Mouse (Mus musculus) inflammation-experienced regulatory T-cells, adult 6 months (primary cell): Measurements from ENCODE around the gene Rora. TPM values are rescaled to one million over a fixed set of nuclear protein-coding genes. Genes with fewer than 3 reads are reported as not detected.
"Not testable (repeated sequence)": the region's sequence is repeated elsewhere in the genome, so short reads cannot be mapped to it uniquely, and the experiment has no call there.

Source experiments
- ATAC-seq: one replicate; pipeline ENCODE4 v1.8.0; 2017
- polyA plus RNA-seq, 3 experiments: library from polyadenylated mRNA; unstranded; fragments of 100-300 nt; shearing (Covaris generic); gene quantifications; one replicate each; pipeline ENCODE4 v1.2.1; 2017

Rora gene
- polyA plus RNA-seq, 3 experiments from 2014 or later = 38.3 to 98.2 (median 52.9) TPM

DNA sequence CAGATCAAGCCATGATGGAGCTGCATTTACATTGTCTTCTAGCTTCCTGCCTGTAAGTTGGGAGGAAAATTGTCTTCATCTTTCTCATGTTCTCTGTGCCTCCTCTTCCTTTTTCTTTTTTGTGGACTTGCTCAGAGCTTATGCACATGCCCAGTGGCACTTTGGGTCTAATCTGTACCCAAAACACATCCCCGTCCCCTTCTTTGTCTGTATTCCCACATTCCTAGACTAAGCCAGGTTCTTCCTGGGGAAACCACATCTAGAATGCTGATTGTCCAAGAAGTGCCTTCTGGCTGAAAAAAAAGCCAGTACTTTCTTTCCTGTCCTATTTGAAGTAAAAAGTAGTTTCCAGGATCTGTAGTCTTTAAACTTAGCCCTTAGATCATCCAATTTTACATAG, 367.9 kb downstream of the Rora start:
- no peak for ATAC-seq

DNA sequence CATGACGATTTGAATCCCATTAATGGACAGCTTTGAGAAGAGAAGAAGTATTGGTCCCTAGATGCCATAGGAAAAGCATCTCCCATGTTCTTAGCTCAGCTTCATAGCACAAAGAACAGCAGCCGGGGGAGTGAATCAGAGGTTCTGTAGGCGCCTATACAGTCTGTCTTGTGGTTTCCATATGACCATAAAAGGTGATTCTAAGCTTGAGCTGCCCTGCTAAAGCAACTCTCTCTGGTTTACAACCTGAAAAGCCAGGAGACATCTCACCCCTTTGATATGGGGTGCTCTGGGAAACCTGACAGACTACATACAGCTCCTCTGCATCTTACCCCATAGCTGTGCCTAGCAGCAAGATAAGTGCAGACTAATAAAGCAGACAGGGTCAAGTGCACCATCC, 369.7 kb downstream of the Rora start:
- peak; percentile 71 for ATAC-seq

DNA sequence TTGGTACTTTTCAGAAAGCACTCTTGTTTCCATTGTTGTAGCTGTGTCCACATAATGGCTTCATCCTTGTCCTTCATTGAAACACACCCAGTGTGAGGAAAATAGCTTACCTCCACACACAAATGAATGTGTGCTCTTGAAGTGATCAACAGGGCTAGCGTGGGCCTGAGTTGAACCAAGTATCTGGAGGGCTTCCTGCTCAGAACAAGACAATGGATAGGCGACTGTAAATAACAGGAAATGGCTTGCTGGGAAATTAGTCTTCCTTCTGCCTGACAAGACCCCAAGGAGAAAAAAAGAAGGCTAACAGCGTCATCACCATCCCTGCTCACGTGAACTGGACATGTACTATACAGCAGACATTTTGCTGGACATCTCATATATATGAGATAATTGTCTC, 374.6 kb downstream of the Rora start:
- no peak for ATAC-seq

DNA sequence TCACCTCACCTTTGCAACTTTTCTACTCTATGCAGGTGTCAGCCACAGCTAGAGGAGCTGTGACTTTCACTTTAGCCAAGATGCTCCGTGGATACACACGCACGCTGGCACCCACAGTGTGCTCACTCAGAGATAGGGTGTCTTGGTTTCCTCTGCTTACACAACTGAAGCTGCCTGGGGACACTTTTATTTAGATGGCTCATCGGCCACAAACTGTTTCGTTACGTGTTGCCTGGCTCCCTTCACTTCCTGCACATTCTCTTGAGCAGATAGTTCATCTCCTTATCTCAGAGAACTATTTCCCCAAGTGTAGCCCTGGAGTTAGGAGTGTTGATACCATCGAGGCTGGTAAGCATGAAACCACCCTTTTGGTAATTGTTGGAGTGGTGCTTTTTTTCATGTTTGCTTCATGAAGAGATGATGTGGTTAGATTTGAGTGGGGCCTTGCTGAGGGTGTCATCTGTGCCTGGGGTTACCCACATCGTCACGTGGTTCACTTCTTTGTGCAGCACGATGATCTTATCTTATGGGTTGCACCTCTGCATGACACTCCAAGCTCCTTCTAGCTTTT, 380.8 kb downstream of the Rora start:
- peak; percentile 86 for ATAC-seq

DNA sequence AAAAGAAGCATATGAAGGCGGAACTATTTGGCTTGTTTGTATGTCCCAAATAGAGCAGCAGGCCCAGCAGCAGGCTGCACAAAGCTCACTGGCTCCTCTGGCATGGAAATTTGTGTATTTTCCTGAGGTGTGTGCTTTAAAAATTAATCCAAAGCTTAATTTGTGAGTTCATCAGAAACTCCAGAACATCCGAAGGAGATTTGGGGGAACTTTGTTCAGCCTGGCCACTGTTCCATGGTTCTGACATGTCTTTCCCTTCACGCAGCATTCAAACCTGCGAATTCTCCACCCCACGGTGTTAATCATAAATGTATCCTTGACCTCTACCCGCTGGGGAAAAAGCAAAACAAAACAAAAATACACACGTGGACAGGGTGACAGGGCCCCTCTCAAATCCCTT, 381.9 kb downstream of the Rora start:
- no peak for ATAC-seq

DNA sequence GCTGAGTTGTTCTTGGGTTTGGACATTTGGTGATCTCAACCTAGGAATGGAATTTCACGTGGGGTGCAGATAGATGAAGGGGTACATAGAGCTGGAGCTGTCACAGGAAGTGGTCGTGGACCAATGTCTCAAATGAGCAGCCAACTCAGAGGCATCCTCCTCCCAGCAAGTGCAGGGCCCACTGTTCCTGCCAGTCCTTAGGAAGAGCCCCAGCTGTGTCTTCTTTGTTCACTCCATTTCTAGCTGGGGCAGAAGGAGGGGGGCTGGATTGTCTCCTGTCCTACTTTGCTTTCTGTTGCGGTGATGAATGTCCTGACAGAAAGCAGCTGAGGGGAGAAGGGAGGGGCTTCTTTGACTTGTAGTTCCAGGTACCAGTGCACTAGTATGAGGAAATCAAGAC, 382.7 kb downstream of the Rora start:
- ATAC-seq = no peak

DNA sequence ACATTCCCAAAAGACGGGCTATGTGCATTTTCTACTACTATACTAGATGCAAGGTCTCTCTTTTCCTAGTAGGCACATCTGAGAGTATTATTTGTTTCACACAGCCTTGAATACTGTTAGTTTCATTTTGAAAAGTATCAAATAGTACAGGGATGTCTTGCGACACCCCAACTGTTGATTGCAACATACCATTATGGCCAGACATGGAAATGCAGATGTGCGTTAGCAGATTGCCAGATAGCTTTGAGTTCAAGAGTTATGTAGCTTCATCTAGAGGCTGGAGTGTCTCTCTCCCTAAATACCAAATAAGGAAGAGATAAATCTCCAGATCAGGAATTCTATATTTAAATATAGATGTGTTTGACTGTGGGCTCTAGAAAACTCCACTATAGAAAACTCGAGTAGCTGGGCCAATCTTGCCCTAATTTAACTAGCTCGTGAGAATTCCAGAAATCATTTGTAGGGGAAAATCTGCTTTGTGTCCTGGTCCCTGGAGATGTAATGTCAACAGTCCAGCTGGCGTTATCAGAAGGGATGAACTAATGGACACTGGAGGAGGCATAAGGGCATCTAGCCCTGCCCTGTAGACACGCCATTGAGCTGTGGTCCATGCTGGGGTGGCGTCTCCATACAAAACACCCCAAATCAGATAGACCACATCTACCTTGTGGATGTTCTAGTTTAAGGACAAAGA, 390.5 kb downstream of the Rora start:
- ATAC-seq = no peak

DNA sequence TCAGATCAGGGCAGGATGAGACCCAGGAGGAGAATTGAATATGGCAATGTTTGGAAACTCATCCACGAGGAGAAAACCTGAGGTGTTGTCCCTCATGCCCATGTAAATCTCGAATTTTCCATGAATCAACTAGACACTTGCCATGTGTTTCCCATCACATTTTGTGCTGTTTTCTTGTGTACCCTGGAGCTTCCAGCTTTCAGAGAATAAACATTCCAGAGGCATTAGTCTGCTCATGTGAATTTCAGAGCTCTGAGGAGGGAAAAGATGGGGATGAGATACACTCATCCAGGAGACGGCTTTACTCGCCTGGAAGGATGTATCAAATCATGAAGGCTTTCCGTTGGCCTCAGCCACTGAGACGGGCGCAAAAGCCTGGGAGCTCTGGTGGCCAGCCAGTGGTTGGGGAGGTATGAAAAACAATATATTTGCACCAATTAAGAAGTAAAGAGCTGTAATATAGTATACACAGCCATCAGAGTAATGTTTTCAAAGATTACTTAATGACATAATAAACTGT, 391.1 kb downstream of the Rora start:
- no peak for ATAC-seq

DNA sequence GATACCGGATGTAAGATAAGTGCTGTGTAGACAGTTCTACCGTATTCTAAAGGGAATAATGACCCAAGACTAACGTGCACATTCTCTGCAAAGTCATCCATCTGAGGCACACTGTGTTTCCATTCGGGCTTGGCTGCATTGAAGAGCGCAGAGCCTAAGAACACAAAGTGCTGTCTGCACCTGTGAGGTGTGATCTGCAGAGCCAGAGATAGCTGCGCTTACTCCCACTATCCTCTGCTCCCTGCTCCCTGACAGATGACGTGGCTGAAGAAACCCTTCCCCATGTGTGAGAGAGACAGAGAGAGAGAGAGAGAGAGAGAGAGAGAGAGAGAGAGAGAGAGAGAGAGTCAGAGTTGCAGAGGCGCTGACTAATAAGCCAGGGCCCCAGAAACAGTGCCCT, 392.3 kb downstream of the Rora start:
- ATAC-seq = no peak

DNA sequence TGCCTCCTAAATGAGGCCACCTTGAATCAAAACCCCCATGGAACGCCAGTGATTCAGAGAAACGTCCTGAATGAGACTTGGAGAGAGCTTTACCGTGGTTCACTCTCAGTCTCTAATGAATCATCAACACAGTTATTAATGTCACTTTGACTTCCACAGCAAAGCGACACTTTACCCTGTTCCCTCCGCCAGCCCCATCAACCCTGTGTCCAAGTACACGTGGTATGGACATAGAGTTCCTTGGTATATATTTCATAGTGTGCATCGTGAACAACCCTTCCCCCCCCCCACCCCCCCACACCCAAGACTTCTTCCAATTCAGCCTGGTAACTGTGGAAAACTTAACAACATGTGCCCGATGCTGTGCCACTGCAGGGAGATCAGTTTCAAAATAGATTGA, 397.3 kb downstream of the Rora start:
- ATAC-seq = no peak

DNA sequence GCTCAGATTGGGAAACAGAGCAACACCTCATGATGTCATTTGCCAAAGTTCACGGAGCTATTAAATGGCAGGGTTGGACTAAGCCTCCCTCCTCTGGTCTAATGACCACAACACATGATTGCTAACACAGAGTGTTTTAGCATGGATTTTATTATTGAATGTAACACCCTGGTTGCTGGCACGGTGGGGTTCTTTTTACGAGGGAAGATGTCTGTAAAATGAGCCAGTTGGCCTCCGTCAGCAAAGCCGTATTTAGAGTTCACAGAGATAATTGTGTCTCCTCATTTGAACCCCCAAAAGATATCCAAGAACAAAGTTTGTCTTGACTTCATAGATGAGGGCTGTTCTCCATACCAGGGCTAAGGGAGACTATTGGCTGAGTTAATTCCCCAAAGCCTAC, 398.3 kb downstream of the Rora start:
- no peak for ATAC-seq

DNA sequence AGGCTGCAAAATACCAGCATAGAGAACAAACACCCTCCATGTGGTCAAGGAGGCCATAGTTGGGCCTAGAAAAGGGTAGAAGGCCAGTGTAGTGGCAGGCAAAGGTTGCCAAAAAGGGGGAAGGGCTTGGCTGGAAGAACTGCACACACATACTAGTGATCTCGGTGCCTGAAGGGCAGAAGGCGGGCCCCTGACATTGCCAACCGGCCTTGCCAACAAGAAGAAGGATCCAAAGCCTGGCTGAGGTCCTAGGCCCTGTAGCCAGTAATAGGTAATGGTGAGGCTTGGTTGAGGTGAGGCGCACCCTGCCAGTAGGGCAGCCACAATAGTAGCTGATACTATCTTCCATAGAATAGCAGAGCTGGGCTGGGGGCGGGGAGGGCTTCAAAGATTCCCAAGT, 401.7 kb downstream of the Rora start:
- no peak for ATAC-seq

DNA sequence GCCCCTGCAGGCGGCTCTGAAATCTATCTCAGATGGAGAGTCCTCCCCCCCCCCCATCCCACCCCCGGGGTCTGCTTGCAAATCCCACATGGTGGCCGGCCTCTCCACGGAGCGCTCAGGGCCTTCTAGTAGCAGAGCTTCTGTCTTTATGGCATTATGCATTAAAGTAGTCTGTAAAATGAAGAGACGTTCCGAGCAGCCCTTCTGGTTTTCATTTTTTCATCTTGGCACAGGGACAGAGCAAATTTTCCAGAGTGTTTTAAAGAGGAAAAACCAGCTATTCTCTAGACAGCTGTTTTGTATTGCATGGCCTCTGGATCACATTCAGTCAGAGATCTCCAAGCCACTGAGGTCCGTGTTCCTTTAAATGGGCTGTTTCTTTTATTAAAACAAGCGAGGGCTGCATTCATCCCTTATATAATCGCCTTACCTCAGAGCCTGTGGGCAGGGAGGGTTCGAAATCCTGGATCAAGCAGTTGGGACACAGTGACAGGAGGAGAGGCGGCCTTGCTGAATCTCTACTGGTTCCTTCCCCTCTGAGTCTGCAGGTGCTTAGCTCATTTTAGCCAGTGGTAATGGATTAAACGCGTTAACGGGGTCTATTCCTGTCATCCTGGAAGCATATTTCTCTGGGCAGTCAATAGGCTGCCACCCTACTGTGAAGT, 417.7 kb downstream of the Rora start:
- ATAC-seq = no peak

DNA sequence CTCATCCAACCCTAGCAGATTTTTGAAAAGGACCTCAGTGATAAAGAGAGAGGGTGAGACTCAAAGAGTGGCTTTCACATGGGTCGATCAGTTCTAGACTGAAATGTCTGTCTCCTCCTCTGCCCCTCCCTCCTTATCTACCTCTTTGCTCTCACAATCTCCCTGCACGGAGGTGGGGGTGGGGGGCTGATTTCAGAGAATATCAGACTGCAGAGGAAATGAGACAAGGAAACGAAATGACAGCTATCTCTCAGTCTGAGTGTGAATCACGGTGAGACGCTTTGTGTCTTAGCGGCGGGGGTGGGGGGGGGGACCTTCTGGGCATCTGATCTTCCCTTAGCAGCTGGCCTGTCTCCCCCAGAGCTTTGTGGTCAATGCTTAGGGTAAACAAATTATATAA, 419.7 kb downstream of the Rora start:
- peak; percentile 87 for ATAC-seq

DNA sequence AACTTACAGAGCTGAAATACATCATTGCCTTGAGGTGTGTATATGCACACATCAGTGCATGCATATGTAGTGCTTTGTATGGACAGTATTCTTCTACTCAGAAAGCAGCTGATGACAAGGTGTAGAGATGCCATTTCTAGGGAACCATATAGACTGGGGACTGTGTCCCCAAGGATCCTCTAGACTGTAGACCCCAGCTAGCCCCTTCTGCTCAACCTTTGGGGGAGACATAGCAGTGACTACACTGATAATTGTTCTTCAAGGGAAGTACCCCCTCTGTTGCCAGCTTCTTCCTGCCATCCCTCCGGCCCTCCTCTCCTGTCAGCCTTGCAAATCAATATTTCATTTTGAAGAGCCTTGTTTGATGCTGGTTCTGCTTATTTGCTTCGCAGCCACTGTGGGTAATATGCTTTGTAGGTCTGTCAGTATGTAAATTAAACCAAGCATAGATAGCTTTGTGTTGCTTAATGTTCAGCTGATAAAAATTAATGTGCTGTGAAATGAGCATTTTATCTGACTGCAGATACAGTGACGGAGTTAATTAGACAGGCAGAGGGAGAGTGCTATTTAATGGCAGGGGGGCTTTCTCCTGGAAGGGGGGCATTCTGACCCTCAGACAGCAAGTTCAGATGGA, 430.6 kb downstream of the Rora start:
- no peak for ATAC-seq

DNA sequence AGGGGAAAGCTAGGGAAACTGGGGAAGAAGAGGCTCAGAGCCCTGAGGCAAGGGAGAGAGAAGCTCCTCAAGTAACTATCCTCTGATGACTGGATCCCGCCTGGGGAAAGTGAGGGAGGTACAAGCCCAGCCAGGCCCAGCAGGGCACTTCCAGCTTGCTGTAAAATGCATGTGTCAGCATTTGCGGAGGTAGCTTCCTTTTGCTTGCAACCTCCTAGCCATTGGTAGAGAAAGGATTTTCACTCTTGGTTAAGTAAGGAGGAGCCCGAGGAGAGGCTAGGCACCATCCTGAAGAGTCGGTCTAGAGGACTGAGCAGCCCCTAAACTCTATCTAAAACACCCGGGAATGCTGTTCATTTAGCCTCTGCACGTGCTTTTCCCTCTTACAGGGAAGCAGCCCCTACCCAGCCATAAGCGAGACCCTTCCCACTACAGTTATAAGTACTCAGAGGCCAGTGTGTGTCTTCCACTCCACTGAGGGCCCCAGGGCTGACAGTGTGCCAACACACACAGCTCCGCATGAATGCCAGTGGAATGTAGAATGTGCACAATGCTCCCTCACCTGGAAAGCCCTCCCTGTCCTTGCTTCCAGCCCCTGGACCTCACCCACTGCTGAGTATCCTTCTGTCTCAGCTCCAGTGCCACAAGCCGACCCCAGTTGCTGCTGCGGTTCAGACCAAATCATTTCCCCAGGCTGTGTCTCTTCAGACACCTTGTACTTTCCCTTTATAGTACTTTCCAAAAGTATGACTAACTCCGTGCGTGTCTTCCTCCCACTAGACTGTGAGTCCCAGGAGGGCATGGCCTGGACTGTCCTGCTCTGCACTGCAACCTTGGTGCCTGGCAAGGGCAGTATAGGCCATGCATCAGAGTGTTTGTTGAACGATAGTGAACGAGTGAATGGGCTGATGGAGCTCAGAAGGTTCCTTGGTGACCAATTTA, 431.4 kb downstream of the Rora start:
- ATAC-seq = no peak

DNA sequence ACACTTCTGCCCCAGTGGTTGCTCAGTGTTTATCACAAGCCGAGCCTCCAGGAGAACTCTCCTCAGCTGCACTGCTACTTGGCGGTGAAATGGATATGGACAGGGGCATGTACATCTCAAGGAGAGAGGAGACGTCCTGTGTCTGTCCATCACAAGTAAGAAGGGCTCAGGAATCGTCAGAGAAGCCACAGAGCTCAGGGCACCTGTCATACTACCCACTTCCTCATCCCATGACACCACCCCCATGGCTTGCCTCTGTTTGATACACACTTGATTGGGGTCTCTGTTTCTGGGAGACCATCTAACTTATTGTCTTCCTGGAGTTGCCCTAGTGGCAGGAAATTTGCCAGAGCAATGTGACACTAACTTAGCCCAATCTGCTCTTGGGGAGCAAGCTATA, 433.3 kb downstream of the Rora start:
- no peak for ATAC-seq

DNA sequence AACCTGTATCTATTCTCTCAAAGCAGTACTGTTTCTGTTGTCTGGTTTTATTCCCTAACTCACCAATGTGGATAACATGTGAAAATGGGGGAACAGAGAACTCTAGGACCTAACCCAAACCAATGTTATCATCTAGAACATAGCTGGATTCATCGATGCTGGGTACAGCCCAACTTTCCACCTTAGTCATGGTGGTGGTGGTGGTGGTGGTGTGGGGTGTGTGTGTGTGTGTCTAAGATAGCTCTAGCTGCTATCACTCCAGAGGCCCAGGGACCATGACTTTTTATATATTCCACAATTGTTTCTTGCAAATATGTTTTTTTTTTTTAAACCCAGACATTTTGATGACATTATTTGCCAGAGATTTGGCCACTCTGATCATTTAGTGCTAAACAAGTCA, 433.7 kb downstream of the Rora start:
- no peak for ATAC-seq

DNA sequence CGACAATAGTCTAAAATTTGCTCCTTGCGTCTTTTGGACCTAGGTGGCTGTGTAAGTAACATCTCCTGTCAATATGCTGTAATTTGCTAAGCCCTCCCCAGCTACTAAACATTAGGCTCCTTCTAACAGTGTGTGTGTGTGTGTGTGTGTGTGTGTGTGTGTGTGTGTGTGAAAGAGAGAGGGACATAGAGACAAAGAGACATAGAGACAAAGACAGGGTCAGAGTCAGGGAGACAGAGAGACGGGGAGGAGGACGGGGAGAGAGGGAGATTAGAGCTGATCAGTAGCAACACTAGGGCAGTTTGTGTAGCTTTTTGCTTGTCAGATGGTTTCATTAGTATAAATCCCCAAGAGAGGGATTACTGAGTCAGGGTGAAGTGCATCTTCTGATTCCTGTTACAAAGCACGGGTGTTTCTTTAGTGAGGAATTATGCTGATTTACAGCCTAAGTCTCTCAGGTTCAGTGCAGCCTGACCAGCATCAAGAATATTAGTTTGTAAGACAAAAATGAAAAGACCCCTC, 437.2 kb downstream of the Rora start:
- no peak for ATAC-seq

DNA sequence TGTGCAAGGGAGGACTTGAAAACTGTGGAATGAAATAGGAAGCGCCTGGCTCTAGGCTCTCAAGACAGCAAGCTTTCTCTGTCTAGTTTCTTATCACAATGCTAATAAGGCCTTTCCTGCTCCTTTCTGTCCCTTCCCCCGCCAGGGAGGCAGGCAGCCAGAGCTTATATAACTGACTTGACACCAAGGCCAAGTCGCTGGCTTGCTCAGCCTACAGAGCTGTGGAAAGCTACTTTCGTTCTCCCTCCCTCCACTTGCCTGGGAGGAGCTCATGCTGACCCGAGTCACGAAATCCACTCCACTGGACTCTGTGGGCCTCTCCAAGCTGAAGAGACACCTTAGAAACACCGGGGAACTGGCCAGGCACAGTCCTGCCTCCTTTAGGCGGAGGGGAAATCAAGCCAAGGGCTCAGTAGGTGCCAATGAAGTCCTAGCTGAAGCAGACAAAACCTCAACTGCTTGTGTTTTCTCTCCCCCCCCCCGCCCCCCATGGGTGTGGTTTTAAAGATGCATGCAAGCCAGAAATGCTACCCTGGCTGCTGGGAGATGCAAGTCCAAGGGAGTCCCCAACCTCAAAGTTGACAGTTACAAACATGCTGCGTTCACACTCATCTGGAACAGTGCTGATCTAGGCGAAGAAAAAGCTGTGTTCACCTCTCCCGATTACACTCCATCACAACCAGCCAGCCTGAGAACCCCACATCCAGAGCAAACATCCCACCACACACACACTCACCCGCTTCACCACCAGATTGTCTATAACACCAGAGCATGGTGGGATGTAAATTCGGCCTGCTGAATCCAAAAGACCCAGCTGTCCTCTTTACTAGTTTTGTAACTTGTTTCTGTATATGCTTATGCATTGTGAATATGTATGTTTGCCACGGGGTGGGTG, 438.8 kb downstream of the Rora start:
- no peak for ATAC-seq

DNA sequence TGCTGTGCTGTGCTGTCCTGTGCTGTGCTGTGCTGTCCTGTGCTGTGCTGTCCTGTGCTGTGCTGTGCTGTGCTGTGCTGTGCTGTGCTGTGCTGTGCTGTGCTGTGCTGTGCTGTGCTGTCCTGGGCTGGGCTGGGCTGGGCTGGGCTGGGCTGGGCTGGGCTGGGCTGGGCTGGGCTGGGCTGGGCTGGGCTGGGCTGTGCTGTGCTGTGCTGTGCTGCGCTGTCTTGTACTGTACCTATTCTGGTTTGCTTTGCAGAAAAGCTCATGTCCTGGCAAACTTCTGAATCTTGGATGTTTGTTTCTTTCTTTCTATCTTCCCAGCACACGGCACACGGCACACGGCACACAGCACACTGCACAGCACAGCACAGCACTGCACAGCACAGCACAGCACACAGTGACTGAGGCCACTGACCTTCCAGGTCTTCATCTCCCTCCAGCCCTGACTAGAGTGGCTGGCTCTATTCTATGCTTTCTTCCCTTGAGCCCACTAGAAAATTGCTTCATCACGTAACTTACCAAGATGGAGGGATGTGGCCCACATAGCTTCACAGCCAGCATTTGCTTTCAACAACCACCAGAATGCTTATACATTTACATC, 446.7 kb downstream of the Rora start:
- not testable (repeated sequence) for ATAC-seq
